Mouse (Mus musculus): ENCODE measurements around the gene Mafk.
"Not testable (repeated sequence)": the region's sequence is repeated elsewhere in the genome, so short reads cannot be mapped to it uniquely, and the experiment has no call there.

The Mafk gene

GRCm38 (mm10) chr5:139791227-139792158 is at the start of gene Mafk:
TSS of gene Mafk (plus strand) at chr5:139791513.
- peak; percentile 96 for DNase-seq

- DNase-seq = not testable (repeated sequence)
Observed at GRCm38 (mm10) chr5:139742640-139743039, 48.7 kb upstream of the Mafk start.

- peak; percentile 78 for DNase-seq
Observed at GRCm38 (mm10) chr5:139745771-139746170, 45.5 kb upstream of the Mafk start.

- DNase-seq = no peak
Observed at GRCm38 (mm10) chr5:139749413-139750125, 41.7 kb upstream of the Mafk start.

- peak; percentile 69 for DNase-seq
Observed at GRCm38 (mm10) chr5:139750535-139750934, 40.8 kb upstream of the Mafk start.

GRCm38 (mm10) chr5:139754753-139755152 is 36.6 kb upstream of the Mafk start:
- peak; percentile 58 for DNase-seq

GRCm38 (mm10) chr5:139756135-139756534 is 35.2 kb upstream of the Mafk start:
- no peak for DNase-seq

- no peak for DNase-seq
Observed at GRCm38 (mm10) chr5:139756586-139756985, 34.7 kb upstream of the Mafk start.

GRCm38 (mm10) chr5:139758096-139758495 is 33.2 kb upstream of the Mafk start:
- DNase-seq = no peak

- DNase-seq = peak; percentile 59
Observed at GRCm38 (mm10) chr5:139764296-139764695, 27.0 kb upstream of the Mafk start.

- no peak for DNase-seq
Observed at GRCm38 (mm10) chr5:139768216-139768615, 23.1 kb upstream of the Mafk start.

- DNase-seq = peak; percentile 97
Observed at GRCm38 (mm10) chr5:139775216-139775926, 15.9 kb upstream of the Mafk start, which contains the start of gene Ints1. TSS of gene Ints1 (minus strand) at chr5:139775674.

- no peak for DNase-seq
Observed at GRCm38 (mm10) chr5:139776966-139777365, 14.3 kb upstream of the Mafk start.

- no peak for DNase-seq
Observed at GRCm38 (mm10) chr5:139781406-139781805, 9.9 kb upstream of the Mafk start.

- no peak for DNase-seq
Observed at GRCm38 (mm10) chr5:139789466-139789865, 1.8 kb upstream of the Mafk start.

GRCm38 (mm10) chr5:139792159-139792775 is 954 bp downstream of the Mafk start:
- DNase-seq = no peak

- no peak for DNase-seq
Observed at GRCm38 (mm10) chr5:139792966-139793337, 1.6 kb downstream of the Mafk start.

GRCm38 (mm10) chr5:139793338-139794089 is 2.2 kb downstream of the Mafk start:
- no peak for DNase-seq

GRCm38 (mm10) chr5:139794137-139794536 is 2.8 kb downstream of the Mafk start:
- no peak for DNase-seq

- DNase-seq = no peak
Observed at GRCm38 (mm10) chr5:139794938-139795337, 3.6 kb downstream of the Mafk start.

- no peak for DNase-seq
Observed at GRCm38 (mm10) chr5:139796001-139796620, 4.8 kb downstream of the Mafk start.
